Mouse (Mus musculus): ENCODE measurements around the gene Alyref. TPM values are rescaled to one million over a fixed set of nuclear protein-coding genes. Genes with fewer than 3 reads are reported as not detected.

The Alyref gene
- polyA plus RNA-seq, 1 experiment from 2014 or later = 480 TPM

GRCm38 (mm10) chr11:120622805-120623204 lies 24.6 kb upstream of the Alyref start:
- Histone ChIP-seq H3K9me3 (no peaks in the 10 kb centered on the region), H3K27me3 (no peaks in the 10 kb centered on the region), H3K4me3 (peak overlapping the region; percentile 3; the same call in 1 of the 2 replicates), H3K36me3 (peaks cover 62% of the 10 kb centered on the region), H3K4me2 (replicated peaks) (no peak overlapping the region), H3K27ac (no peak overlapping the region), H3K9ac (no peak overlapping the region), H3K4me1 (peaks cover 20% of the 10 kb centered on the region)
- whole genome bisulfite sequencing = 88% methylated on average over 6 of the region's 6 CpGs
- no peak for ATAC-seq (ENCODE audit: low FRiP score, low read depth)

GRCm38 (mm10) chr11:120620195-120620594 lies 22.0 kb upstream of the Alyref start:
- no peak overlapping the region for H3K4me2 ChIP-seq (replicated peaks)
- peaks cover 56% of the 10 kb centered on the region for H3K36me3 ChIP-seq
- 94% methylated on average over 14 of the region's 14 CpGs for WGBS

GRCm38 (mm10) chr11:120618619-120619535 lies 20.7 kb upstream of the Alyref start:
- 95% methylated on average over 25 of the region's 25 CpGs for WGBS
- H3K9me3 ChIP-seq = no peaks in the 10 kb centered on the region
- H3K4me1 ChIP-seq = peaks cover 21% of the 10 kb centered on the region
- H3K4me3 ChIP-seq = peak overlapping the region; percentile 82; the same call in 1 of the 2 replicates
- no peak for ATAC-seq (ENCODE audit: low FRiP score, low read depth)
- no peaks in the 10 kb centered on the region for H3K27me3 ChIP-seq
- no peak overlapping the region for H3K9ac ChIP-seq
- H3K36me3 ChIP-seq = peaks cover 65% of the 10 kb centered on the region
- no peak overlapping the region for H3K27ac ChIP-seq
- no peak overlapping the region for H3K4me2 ChIP-seq (replicated peaks)

More at GRCm38 (mm10) chr11:120620195-120620594, 22.0 kb upstream of the Alyref start:
- Histone ChIP-seq H3K4me1 (peaks cover 28% of the 10 kb centered on the region), H3K9me3 (no peaks in the 10 kb centered on the region), H3K27me3 (no peaks in the 10 kb centered on the region), H3K27ac (no peak overlapping the region), H3K9ac (no peak overlapping the region), H3K4me3 (no peak overlapping the region)
- no peak for ATAC-seq (ENCODE audit: low FRiP score, low read depth)

GRCm38 (mm10) chr11:120617519-120618112 lies 19.5 kb upstream of the Alyref start, which contains the start of gene Pcyt2:
TSS of gene Pcyt2 (minus strand) at chr11:120617936.
- H3K9ac ChIP-seq = peak within 1 kb of the TSS; percentile 84
- H3K4me1 ChIP-seq = peaks cover 18% of the 10 kb centered on the region
- peak within 1 kb of the TSS; percentile 82 for H3K4me3 ChIP-seq
- peak within 1 kb of the TSS; percentile 33; the same call in 1 of the 2 replicates for H3K27ac ChIP-seq
- peak; percentile 92 for ATAC-seq (ENCODE audit: low FRiP score, low read depth)
- no peaks in the 10 kb centered on the region for H3K9me3 ChIP-seq
- H3K4me2 ChIP-seq (replicated peaks) = peak within 1 kb of the TSS; percentile 91
- WGBS = 0% methylated on average over 56 of the region's 56 CpGs
- H3K27me3 ChIP-seq = no peaks in the 10 kb centered on the region
- peaks cover 73% of the 10 kb centered on the region for H3K36me3 ChIP-seq

- Histone ChIP-seq H3K4me1 (peaks cover 18% of the 10 kb centered on the region), H3K27ac (no peak overlapping the region), H3K4me2 (replicated peaks) (peak overlapping the region; percentile 91), H3K27me3 (no peaks in the 10 kb centered on the region), H3K9ac (peak overlapping the region; percentile 84), H3K9me3 (no peaks in the 10 kb centered on the region), H3K4me3 (peak overlapping the region; percentile 82), H3K36me3 (peaks cover 73% of the 10 kb centered on the region)
- 52% methylated on average over 4 of the region's 4 CpGs for WGBS
- ATAC-seq (ENCODE audit: low FRiP score, low read depth) = no peak
Measured at GRCm38 (mm10) chr11:120616617-120617294, 18.6 kb upstream of the Alyref start.

- H3K27ac ChIP-seq = no peak overlapping the region
- no peak overlapping the region for H3K4me3 ChIP-seq
- no peaks in the 10 kb centered on the region for H3K27me3 ChIP-seq
- ATAC-seq (ENCODE audit: low FRiP score, low read depth) = no peak
- WGBS = 94% methylated on average over 11 of the region's 11 CpGs
- H3K36me3 ChIP-seq = peaks cover 74% of the 10 kb centered on the region
- no peak overlapping the region for H3K9ac ChIP-seq
- H3K4me1 ChIP-seq = peaks cover 18% of the 10 kb centered on the region
- H3K9me3 ChIP-seq = no peaks in the 10 kb centered on the region
- H3K4me2 ChIP-seq (replicated peaks) = no peak overlapping the region
Measured at GRCm38 (mm10) chr11:120615606-120616203, 17.5 kb upstream of the Alyref start.

- ATAC-seq (ENCODE audit: low FRiP score, low read depth) = no peak
- WGBS = 94% methylated on average over 6 of the region's 6 CpGs
- Histone ChIP-seq H3K9me3 (no peaks in the 10 kb centered on the region), H3K27ac (no peak overlapping the region), H3K4me1 (peaks cover 18% of the 10 kb centered on the region), H3K9ac (no peak overlapping the region), H3K4me3 (no peak overlapping the region), H3K27me3 (no peaks in the 10 kb centered on the region), H3K4me2 (replicated peaks) (no peak overlapping the region), H3K36me3 (peaks cover 74% of the 10 kb centered on the region)
Measured at GRCm38 (mm10) chr11:120615167-120615566, 17.0 kb upstream of the Alyref start.

GRCm38 (mm10) chr11:120613976-120614375 lies 15.8 kb upstream of the Alyref start:
- ATAC-seq (ENCODE audit: low FRiP score, low read depth) = no peak
- peaks cover 73% of the 10 kb centered on the region for H3K36me3 ChIP-seq
- peaks cover 9% of the 10 kb centered on the region for H3K27me3 ChIP-seq
- whole genome bisulfite sequencing = 77% methylated on average over 8 of the region's 8 CpGs
- no peaks in the 10 kb centered on the region for H3K9me3 ChIP-seq
- H3K9ac ChIP-seq = no peak overlapping the region
- no peak overlapping the region for H3K4me3 ChIP-seq
- H3K4me1 ChIP-seq = peaks cover 23% of the 10 kb centered on the region
- no peak overlapping the region for H3K4me2 ChIP-seq (replicated peaks)
- no peak overlapping the region for H3K27ac ChIP-seq

- Histone ChIP-seq H3K27me3 (peaks cover 14% of the 10 kb centered on the region), H3K9ac (no peak overlapping the region), H3K27ac (no peak overlapping the region), H3K9me3 (no peaks in the 10 kb centered on the region), H3K36me3 (peaks cover 69% of the 10 kb centered on the region), H3K4me3 (no peak overlapping the region), H3K4me2 (replicated peaks) (no peak overlapping the region), H3K4me1 (peaks cover 27% of the 10 kb centered on the region)
- ATAC-seq (ENCODE audit: low FRiP score, low read depth) = no peak
- 90% methylated on average over 10 of the region's 10 CpGs for WGBS
Measured at GRCm38 (mm10) chr11:120613481-120613972, 15.4 kb upstream of the Alyref start.

- 37% methylated on average over 6 of the region's 6 CpGs for WGBS
- H3K9ac ChIP-seq = no peak overlapping the region
- H3K27ac ChIP-seq = no peak overlapping the region
- peaks cover 33% of the 10 kb centered on the region for H3K4me1 ChIP-seq
- H3K4me3 ChIP-seq = no peak overlapping the region
- no peak overlapping the region for H3K4me2 ChIP-seq (replicated peaks)
- H3K27me3 ChIP-seq = peaks cover 18% of the 10 kb centered on the region
- peaks cover 63% of the 10 kb centered on the region for H3K36me3 ChIP-seq
- H3K9me3 ChIP-seq = no peaks in the 10 kb centered on the region
- no peak for ATAC-seq (ENCODE audit: low FRiP score, low read depth)
Measured at GRCm38 (mm10) chr11:120612763-120613162, 14.6 kb upstream of the Alyref start.

GRCm38 (mm10) chr11:120610477-120611046 lies 12.4 kb upstream of the Alyref start:
- Histone ChIP-seq H3K27me3 (peaks cover 25% of the 10 kb centered on the region), H3K4me3 (no peak overlapping the region), H3K4me2 (replicated peaks) (no peak overlapping the region), H3K27ac (no peak overlapping the region), H3K4me1 (peaks cover 20% of the 10 kb centered on the region), H3K36me3 (peaks cover 75% of the 10 kb centered on the region), H3K9me3 (no peaks in the 10 kb centered on the region), H3K9ac (no peak overlapping the region)
- no peak for ATAC-seq (ENCODE audit: low FRiP score, low read depth)
- 86% methylated on average over 9 of the region's 9 CpGs for WGBS

Measured in limb, embryonic 13.5 days (tissue).